Mouse (Mus musculus): ENCODE results near the gene Hectd4.

- no peak for TF ChIP-seq CTCF (IDR thresholded peaks at IDR 0.05; ENCODE audit: borderline replicate concordance, control insufficient read depth, extremely low read depth, insufficient read depth, low read length, poor library complexity)
- no peak for TF ChIP-seq POLR2A (IDR thresholded peaks at IDR 0.05; ENCODE audit: control insufficient read depth, extremely low read depth, insufficient read depth, low read length, poor library complexity)
Observed at GRCm38 (mm10) chr5:121239846-121240245, 19.8 kb downstream of the Hectd4 start.

Data from thymus, adult 2 months (tissue).